Mouse (Mus musculus): ENCODE measurements around the gene Trak1. TPM values are rescaled to one million over a fixed set of nuclear protein-coding genes. Genes with fewer than 3 reads are reported as not detected.
A peak's percentile ranks its signal among the peaks of the same experiment; 100 is the strongest.

Gene Trak1
- polyA plus RNA-seq, 1 experiment from 2014 or later, result 60.7 TPM

DNA sequence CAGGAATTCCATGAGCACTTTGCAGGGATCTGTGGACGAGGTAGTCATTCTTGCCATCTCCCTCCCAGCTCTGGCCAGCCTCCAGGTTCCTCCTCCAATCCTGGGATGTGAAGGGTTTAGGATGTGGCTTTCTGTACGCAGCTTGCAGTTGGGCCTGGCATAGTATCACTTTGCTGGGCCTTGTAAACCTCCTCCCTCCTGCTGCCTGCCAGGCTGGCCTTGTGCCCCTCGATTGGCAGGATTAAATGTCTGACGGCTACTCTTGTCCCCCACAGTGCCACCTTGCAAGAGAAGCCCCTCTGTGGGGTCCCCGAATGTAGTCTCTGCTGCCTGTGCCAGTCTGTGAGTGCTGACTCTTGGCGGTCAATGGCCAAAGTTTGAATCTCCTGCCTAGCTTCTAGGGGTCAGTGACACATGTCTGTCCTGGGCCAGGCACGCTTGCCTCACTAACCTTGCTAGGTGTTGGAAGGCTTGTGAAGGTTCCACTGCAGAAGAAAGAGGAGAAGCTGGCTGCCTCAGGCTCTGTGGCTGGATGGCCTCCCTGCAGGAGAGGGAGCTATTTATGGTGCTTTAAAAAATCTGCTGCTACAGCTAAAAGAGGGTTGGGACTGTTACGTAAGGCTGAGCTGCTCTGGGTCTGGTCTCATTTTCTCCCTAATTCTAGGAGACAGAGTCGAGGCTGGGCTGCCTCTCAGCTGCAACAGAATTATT lies 58.3 kb downstream of the Trak1 start:
- H3K9me3 ChIP-seq, result no peaks in the 10 kb centered on the region
- H3K27ac ChIP-seq, result peak overlapping the region; percentile 54
- WGBS, result 65% methylated on average over 9 of the region's 9 CpGs
- peaks cover 48% of the 10 kb centered on the region for H3K4me1 ChIP-seq
- H3K4me3 ChIP-seq, result no peak overlapping the region
- H3K27me3 ChIP-seq (replicated peaks), result no peaks in the 10 kb centered on the region
- H3K36me3 ChIP-seq (replicated peaks), result no peaks in the 10 kb centered on the region
- no peak overlapping the region for H3K9ac ChIP-seq
- no peak overlapping the region for H3K4me2 ChIP-seq
- ATAC-seq (replicated peaks), result no peak

DNA sequence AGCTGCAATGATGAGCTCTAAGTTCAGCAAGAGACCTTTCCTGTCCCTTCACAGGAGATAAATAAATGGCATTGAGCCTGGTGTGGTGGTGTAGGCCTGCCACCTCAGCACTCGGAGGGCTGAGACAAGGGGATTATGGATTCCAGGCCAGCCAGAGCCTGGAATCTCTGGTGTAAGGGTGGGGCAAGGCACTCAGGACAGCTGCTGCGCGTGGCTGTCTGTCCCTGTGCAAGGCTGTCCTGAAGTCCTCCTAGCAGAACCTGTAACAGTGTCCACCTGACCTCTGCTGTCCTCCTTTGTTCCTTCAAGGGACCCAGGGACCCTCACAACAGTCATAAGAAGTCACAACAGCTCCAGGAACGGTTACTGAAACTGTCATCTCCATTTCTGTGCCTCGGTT lies 59.8 kb downstream of the Trak1 start:
- no peak for ATAC-seq (replicated peaks)
- peaks cover 45% of the 10 kb centered on the region for H3K4me1 ChIP-seq
- no peak overlapping the region for H3K9ac ChIP-seq

DNA sequence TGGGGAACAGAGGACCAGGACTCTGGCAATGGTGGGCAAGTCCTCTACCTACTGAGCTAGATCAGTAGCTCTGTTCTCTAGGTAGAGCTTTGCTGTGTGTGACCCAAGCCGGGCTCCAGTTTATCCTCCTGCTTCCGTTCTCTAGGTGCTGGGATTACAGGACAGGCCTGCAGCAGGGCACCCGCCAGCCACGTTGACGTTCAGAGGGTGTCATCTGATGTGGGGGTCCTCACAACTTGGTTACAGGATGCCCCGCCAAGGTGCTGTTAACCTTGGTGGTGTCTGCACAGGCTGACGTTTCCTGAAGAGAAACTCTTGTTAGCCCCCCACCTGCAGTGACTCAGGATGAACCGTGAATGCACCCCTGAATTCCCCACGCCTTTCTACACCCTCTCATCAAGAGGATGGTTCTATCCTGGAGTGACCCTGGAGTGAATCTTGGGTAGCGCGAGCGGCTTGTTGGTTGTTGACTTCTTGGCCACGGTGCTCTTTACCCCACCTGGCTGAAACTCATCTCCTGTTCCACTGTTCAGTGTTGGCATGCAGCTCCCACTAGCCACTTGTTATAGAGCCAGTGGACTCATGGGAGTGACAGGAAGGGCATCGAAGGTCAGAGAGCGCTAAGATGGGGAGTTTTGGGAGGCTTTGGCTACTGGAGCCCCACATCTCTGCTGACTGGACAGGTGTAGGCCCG lies 60.4 kb downstream of the Trak1 start:
- Histone ChIP-seq H3K9ac (no peak overlapping the region), H3K36me3 (replicated peaks) (no peaks in the 10 kb centered on the region), H3K27me3 (replicated peaks) (no peaks in the 10 kb centered on the region), H3K4me3 (no peak overlapping the region), H3K4me2 (no peak overlapping the region), H3K27ac (no peak overlapping the region), H3K4me1 (peaks cover 41% of the 10 kb centered on the region), H3K9me3 (no peaks in the 10 kb centered on the region)
- no peak for ATAC-seq (replicated peaks)
- 89% methylated on average over 16 of the region's 16 CpGs for WGBS

More for the DNA sequence above, 59.8 kb downstream of the Trak1 start:
- H3K27me3 ChIP-seq (replicated peaks), result no peaks in the 10 kb centered on the region
- no peaks in the 10 kb centered on the region for H3K9me3 ChIP-seq
- WGBS, result 75% methylated on average over 5 of the region's 5 CpGs
- no peak overlapping the region for H3K4me3 ChIP-seq
- no peaks in the 10 kb centered on the region for H3K36me3 ChIP-seq (replicated peaks)
- H3K27ac ChIP-seq, result no peak overlapping the region
- H3K4me2 ChIP-seq, result no peak overlapping the region

DNA sequence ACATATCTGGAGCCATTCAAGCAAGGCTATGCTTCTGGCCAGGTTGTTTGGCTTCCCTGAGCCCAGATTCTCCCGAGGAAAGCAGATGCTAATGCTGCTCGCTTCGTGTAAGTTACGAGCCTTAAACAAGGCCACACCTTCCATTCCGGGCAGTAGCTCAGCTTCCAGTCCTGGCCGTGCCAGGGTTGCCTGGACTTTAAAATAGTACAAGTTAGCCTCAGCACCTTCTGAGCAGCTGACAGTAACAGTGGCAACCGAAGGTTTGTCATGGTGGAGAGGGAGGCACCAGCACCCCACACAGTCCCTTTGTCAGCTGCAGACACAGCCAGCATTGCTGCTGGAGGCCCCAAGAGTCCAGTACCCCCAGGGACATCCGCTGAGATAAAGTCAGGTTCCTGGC lies 61.1 kb downstream of the Trak1 start:
- Histone ChIP-seq H3K4me3 (no peak overlapping the region), H3K9ac (no peak overlapping the region), H3K9me3 (no peaks in the 10 kb centered on the region), H3K27me3 (replicated peaks) (no peaks in the 10 kb centered on the region), H3K36me3 (replicated peaks) (no peaks in the 10 kb centered on the region), H3K4me2 (no peak overlapping the region), H3K27ac (no peak overlapping the region), H3K4me1 (peaks cover 37% of the 10 kb centered on the region)
- WGBS, result 61% methylated on average over 8 of the region's 8 CpGs
- ATAC-seq (replicated peaks), result no peak

DNA sequence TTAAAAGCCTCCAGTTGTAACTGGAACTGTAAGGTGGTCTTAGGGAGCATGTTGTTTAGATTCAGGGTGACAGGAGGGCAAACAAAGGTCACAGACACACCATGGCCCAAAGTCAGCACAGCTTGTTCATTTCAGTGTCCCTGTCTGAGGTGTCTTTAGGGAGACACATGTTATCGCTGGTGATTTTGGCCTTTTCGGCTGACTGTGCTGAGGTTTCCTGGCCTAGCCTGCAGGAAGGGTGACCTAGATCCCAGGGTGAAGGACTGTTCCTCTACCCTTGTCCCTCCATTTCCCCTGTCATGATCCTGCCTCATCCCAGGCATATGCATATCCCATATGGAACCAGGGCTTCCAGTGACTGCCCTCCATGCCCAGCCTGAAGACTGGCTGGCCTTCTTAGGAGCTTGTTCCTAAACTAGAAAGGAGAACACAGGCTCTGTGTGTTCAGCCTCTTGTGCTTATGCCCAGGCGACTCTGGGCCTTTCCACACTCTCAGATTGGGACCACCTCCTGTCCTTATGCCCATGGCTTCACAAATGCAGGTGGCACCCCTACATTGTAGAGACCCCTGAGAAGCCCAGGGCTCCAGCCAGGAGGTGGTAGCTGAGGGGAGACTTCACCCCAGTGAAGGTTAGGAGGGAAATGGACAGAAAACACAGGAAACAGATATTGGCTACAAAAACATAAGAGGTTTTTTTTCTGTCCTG lies 62.1 kb downstream of the Trak1 start:
- ATAC-seq (replicated peaks), result no peak
- WGBS, result 79% methylated on average over 3 of the region's 3 CpGs
- Histone ChIP-seq H3K9ac (no peak overlapping the region), H3K36me3 (replicated peaks) (no peaks in the 10 kb centered on the region), H3K4me2 (no peak overlapping the region), H3K4me1 (peaks cover 43% of the 10 kb centered on the region), H3K9me3 (no peaks in the 10 kb centered on the region), H3K27ac (peak overlapping the region; percentile 77), H3K4me3 (no peak overlapping the region), H3K27me3 (replicated peaks) (no peaks in the 10 kb centered on the region)

DNA sequence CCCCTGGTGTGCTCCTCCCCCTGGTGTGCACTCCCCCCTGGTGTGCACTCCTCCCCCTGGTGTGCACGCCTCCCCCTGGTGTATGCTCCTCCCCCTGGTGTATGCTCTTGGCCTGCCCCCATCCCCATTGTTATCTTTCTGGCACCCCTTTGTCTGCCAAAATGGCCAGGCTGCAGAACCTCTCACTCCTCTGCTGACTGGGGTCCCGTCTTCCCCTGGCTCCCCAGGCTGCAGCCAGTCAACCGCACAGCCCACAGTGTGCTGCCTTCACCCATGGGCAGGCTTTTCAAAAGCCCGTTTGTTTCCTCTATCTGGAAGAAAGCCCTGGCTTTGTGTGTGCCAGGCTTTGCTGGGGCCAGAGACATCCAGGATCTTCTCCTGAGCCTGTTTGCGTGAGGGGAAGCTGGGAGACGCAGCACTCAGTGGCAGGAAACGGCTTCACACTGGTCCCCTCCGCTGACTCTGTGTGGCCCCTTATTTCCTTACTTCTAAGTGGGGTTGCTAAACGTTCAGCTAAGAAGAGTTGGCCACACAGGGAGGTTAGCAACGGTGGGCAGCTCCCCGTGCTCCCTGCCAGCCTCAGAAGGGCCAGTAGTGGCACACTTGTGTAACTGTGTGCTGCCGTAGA lies 63.1 kb downstream of the Trak1 start:
- H3K9me3 ChIP-seq, result no peaks in the 10 kb centered on the region
- H3K4me3 ChIP-seq, result no peak overlapping the region
- WGBS, result 7% methylated on average over 11 of the region's 12 CpGs
- ATAC-seq (replicated peaks), result peak; percentile 59
- no peaks in the 10 kb centered on the region for H3K27me3 ChIP-seq (replicated peaks)
- peaks cover 40% of the 10 kb centered on the region for H3K4me1 ChIP-seq
- H3K4me2 ChIP-seq, result peak overlapping the region; percentile 14; the same call in 1 of the 2 replicates
- H3K9ac ChIP-seq, result 0 out of 2 replicates have a peak overlapping the region, but pooled peaks have one; percentile 5
- H3K27ac ChIP-seq, result peak overlapping the region; percentile 77
- H3K36me3 ChIP-seq (replicated peaks), result no peaks in the 10 kb centered on the region

DNA sequence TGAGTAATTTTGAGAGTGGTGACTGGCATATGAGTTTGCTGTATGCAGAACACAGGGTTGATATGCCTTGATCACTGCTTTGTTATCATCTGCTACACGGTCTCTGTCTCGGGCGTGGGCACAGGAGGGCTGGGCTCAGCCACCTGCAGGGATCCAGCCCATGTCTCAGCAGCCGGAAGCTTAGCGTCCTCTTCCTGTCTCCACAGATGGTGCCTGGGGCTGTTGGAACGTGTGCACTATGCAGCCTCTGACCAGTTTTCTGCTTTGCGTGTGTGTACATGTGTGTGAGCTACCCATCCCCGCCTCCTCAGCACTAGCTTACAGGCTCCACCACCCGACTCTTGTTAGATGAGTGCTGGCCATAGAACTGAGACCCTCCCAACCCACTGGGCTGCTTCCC lies 63.7 kb downstream of the Trak1 start:
- WGBS, result 26% methylated on average over 9 of the region's 9 CpGs
- H3K4me3 ChIP-seq, result no peak overlapping the region
- H3K9me3 ChIP-seq, result no peaks in the 10 kb centered on the region
- peak; percentile 41; the same call in 1 of the 2 replicates for ATAC-seq (replicated peaks)
- H3K36me3 ChIP-seq (replicated peaks), result no peaks in the 10 kb centered on the region
- peak overlapping the region; percentile 14; the same call in 1 of the 2 replicates for H3K4me2 ChIP-seq
- no peak overlapping the region for H3K9ac ChIP-seq
- H3K27ac ChIP-seq, result peak overlapping the region; percentile 77
- H3K27me3 ChIP-seq (replicated peaks), result no peaks in the 10 kb centered on the region
- peaks cover 40% of the 10 kb centered on the region for H3K4me1 ChIP-seq

DNA sequence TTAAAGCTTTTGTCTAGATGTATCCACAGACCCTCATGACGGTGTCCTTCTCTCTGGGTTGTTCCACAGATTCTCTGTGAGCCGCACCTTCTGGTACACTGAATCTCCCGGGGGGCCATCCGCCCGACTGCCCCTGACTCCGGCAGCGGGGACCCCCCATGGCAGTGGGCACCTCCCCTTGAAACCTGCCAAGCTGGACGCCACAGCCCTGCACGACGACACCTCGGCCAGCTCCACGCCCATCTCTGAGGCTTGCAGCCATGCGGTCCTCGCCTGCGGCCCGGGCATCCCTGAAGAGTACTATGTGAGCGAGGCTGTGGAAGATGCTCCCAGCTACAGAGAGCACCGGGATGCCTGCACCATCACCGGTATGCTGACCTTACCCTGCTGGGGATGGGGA lies 66.6 kb downstream of the Trak1 start:
- Histone ChIP-seq H3K36me3 (replicated peaks) (no peaks in the 10 kb centered on the region), H3K27ac (no peak overlapping the region), H3K27me3 (replicated peaks) (no peaks in the 10 kb centered on the region), H3K4me3 (no peak overlapping the region), H3K9me3 (no peaks in the 10 kb centered on the region), H3K4me1 (peaks cover 43% of the 10 kb centered on the region), H3K9ac (no peak overlapping the region), H3K4me2 (no peak overlapping the region)
- ATAC-seq (replicated peaks), result no peak
- WGBS, result 70% methylated on average over 19 of the region's 19 CpGs

DNA sequence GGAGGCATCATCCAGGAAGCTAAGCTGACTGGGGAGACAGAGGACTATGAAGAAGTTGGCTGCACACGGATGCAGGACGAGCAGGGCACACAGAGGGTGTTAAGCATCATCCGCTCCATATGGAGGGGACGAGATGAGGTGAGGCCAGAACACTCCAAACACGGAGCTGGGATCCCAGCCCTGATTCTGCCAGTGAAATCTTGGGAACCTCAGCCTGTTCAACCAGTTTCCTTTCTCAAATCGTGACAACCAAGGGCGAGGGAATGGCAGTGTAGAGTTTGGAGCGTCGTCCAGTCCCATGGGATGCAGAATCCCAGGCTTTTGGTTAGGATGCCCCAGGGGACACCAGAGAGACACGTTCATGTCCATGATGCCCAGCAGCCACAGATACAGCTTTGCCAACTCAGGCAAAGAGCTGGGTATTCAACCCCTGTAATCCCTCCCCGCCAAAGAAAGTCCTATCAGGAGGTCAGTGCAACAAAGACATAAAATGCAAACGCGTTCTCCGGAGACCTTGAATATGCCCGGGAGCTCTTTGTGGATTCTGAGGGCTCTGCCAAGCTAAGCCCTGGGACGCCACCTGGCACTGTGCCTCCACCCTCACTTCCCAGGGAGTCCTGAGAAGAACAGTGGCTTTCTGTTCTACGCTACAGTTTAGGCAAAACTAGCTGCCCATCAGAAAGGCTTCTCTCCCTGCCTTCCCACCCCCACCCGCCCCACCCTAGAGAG lies 69.0 kb downstream of the Trak1 start:
- Histone ChIP-seq H3K27ac (peak overlapping the region; percentile 78), H3K9me3 (no peaks in the 10 kb centered on the region), H3K4me2 (peak overlapping the region; percentile 19), H3K4me1 (peaks cover 34% of the 10 kb centered on the region), H3K9ac (no peak overlapping the region), H3K4me3 (no peak overlapping the region), H3K27me3 (replicated peaks) (no peaks in the 10 kb centered on the region), H3K36me3 (replicated peaks) (no peaks in the 10 kb centered on the region)
- peak; percentile 57 for ATAC-seq (replicated peaks)
- 47% methylated on average over 18 of the region's 18 CpGs for WGBS

DNA sequence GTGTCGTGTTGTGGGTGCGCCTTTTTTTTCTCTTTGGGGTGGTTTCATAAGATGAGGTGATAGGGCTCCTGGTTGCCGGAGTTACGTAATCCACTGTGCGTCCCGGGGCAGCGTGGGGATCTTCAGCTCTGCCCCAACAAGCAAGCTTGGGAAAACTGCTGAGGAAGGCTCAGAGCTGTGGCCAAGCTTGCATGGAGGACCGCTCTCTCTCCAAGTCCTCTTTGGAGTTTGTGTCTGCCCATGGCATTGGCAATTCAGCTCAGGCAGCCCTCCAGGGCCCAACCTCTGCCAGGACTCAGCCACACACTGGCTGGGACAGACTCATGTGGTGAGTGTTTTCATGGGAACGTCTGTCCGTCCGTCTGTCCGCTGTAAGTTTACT lies 69.6 kb downstream of the Trak1 start:
- H3K27me3 ChIP-seq (replicated peaks), result no peaks in the 10 kb centered on the region
- peak overlapping the region; percentile 19 for H3K4me2 ChIP-seq
- 64% methylated on average over 12 of the region's 12 CpGs for WGBS
- H3K4me3 ChIP-seq, result no peak overlapping the region
- no peaks in the 10 kb centered on the region for H3K9me3 ChIP-seq
- H3K36me3 ChIP-seq (replicated peaks), result no peaks in the 10 kb centered on the region
- H3K9ac ChIP-seq, result no peak overlapping the region
- H3K27ac ChIP-seq, result peak overlapping the region; percentile 78
- peak; percentile 31 for ATAC-seq (replicated peaks)
- H3K4me1 ChIP-seq, result peaks cover 39% of the 10 kb centered on the region

DNA sequence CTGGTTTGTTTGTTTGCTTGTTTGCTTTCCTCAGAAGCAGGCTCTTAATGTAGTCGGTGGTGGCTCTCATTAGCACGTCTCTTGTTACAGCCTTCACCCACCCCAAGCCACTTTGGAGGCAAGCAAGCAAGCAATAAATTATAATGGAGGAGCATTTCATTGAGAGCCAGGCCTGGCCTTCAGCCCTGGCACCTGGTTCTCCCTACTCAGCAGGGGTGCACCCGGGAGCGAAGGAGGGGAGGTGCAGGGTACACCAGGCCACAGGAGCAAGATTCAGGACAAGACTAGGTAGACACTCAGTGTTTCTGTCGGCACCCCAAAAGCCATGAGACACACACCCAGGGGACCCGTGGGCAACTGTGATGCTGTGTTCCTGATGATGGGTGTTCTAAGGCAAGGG lies 72.3 kb downstream of the Trak1 start:
- Histone ChIP-seq H3K4me3 (no peak overlapping the region), H3K9me3 (no peaks in the 10 kb centered on the region), H3K27me3 (replicated peaks) (no peaks in the 10 kb centered on the region), H3K9ac (no peak overlapping the region), H3K36me3 (replicated peaks) (no peaks in the 10 kb centered on the region), H3K4me2 (no peak overlapping the region), H3K4me1 (peaks cover 57% of the 10 kb centered on the region), H3K27ac (no peak overlapping the region)
- no peak for ATAC-seq (replicated peaks)
- WGBS, result 77% methylated on average over 6 of the region's 6 CpGs

All from midbrain, embryonic 15.5 days (tissue).